Mouse (Mus musculus) layer of hippocampus, adult 9-10 months (tissue): ENCODE measurements at regions not wholly inside any gene's neighbourhood (a gene's known extent, or its start where the extent isn't known, plus 50 kb on each side); places are given as distances from the start of the nearest gene placed in this dataset.

ENCODE experiments used
- DNase-seq: peaks from one replicate; pipeline ENCODE4 v3.0.0; 2022; ENCODE audit warnings: low spot score

GRCm38 (mm10) chr4:29525769-29526658 is 713.1 kb downstream of the Epha7 start:
- peak; percentile 36 for DNase-seq
